10 mouse cellular contexts compared by ENCODE assay signal in genomic region chr15:100081478-100081998, GRCm38 (mm10). TPM values are rescaled to one million over a fixed set of nuclear protein-coding genes. Genes with fewer than 3 reads are reported as not detected.
A peak's percentile ranks its signal among the peaks of the same experiment; 100 is the strongest.
DNase-seq lines count a peak whose midpoint lies in the region; ATAC-seq lines count a peak whose summit lies in the region.
"Had no signal": no experiment of that assay in that cellular context is flagged by ENCODE, and none has a peak within 500 bp of the region (broad histone marks: within the 10 kb centered on the region; RNA-seq: fewer than 3 reads in every experiment).

No protein-coding gene starts in this region.

- 86% methylated on average over 6 of the region's 6 CpGs for WGBS in heart, embryonic 15.5 days
- WGBS in heart, embryonic 11.5 days (ENCODE audit: insufficient replicate concordance), result 83% methylated on average over 6 of the region's 6 CpGs
- WGBS in neural tube, embryonic 13.5 days, result 53% methylated on average over 6 of the region's 6 CpGs
- 35% methylated on average over 6 of the region's 6 CpGs for WGBS in hindbrain, embryonic 16.5 days
- 74% methylated on average over 6 of the region's 6 CpGs for WGBS in kidney, embryonic 14.5 days
- 74% methylated on average over 6 of the region's 6 CpGs for WGBS in kidney, embryonic 16.5 days

- no peak overlapping the region for H3K9ac ChIP-seq in heart, embryonic 15.5 days
- no peak overlapping the region for H3K9ac ChIP-seq in heart, embryonic 11.5 days (ENCODE audit: low read depth, low read length)
- no peak overlapping the region for H3K9ac ChIP-seq in neural tube, embryonic 13.5 days
- no peak overlapping the region for H3K9ac ChIP-seq in hindbrain, embryonic 16.5 days (ENCODE audit: low read depth, low read length)
- H3K9ac ChIP-seq in kidney, embryonic 14.5 days (ENCODE audit: low read depth, low read length), result no peak overlapping the region
- H3K9ac ChIP-seq in kidney, embryonic 16.5 days (replicated peaks; ENCODE audit: low read length), result no peak overlapping the region
- H3K9ac ChIP-seq: liver, embryonic 14.5 days; neural tube, embryonic 12.5 days had no signal

- DNase-seq in neural tube, embryonic 10.5 days (ENCODE audit: extremely low spot score, low spot score), result no peak
- DNase-seq in kidney, adult 9 months, result no peak

- H3K27me3 ChIP-seq in heart, embryonic 15.5 days, result no peaks in the 10 kb centered on the region
- H3K27me3 ChIP-seq in heart, embryonic 11.5 days (ENCODE audit: control insufficient read depth, insufficient read depth, low read length), result no peaks in the 10 kb centered on the region
- H3K27me3 ChIP-seq in neural tube, embryonic 13.5 days, result no peaks in the 10 kb centered on the region
- no peaks in the 10 kb centered on the region for H3K27me3 ChIP-seq in hindbrain, embryonic 16.5 days (replicated peaks; ENCODE audit: control insufficient read depth, insufficient read depth, low read length)
- no peaks in the 10 kb centered on the region for H3K27me3 ChIP-seq in kidney, embryonic 14.5 days (ENCODE audit: control insufficient read depth, insufficient read depth, low read length)
- H3K27me3 ChIP-seq in kidney, embryonic 16.5 days (ENCODE audit: insufficient read depth, low read length), result no peaks in the 10 kb centered on the region
- H3K27me3 ChIP-seq: neural tube, embryonic 12.5 days had no signal

- H3K4me1 ChIP-seq in heart, embryonic 15.5 days (replicated peaks), result peaks cover 33% of the 10 kb centered on the region
- peaks cover 20% of the 10 kb centered on the region for H3K4me1 ChIP-seq in heart, embryonic 11.5 days (ENCODE audit: control insufficient read depth, insufficient read depth, low read length)
- H3K4me1 ChIP-seq in neural tube, embryonic 13.5 days (replicated peaks), result peaks cover 33% of the 10 kb centered on the region
- H3K4me1 ChIP-seq in hindbrain, embryonic 16.5 days (ENCODE audit: control insufficient read depth, insufficient read depth, low read depth, low read length), result peaks cover 22% of the 10 kb centered on the region
- peaks cover 12% of the 10 kb centered on the region for H3K4me1 ChIP-seq in kidney, embryonic 14.5 days (ENCODE audit: control insufficient read depth, insufficient read depth, low read length)
- H3K4me1 ChIP-seq in kidney, embryonic 16.5 days (ENCODE audit: insufficient read depth, low read length), result peaks cover 13% of the 10 kb centered on the region

- no peaks in the 10 kb centered on the region for H3K36me3 ChIP-seq in heart, embryonic 15.5 days
- no peaks in the 10 kb centered on the region for H3K36me3 ChIP-seq in heart, embryonic 11.5 days (ENCODE audit: control insufficient read depth, insufficient read depth, low read length)
- no peaks in the 10 kb centered on the region for H3K36me3 ChIP-seq in neural tube, embryonic 13.5 days
- H3K36me3 ChIP-seq in hindbrain, embryonic 16.5 days (ENCODE audit: control insufficient read depth, insufficient read depth, low read length), result no peaks in the 10 kb centered on the region
- no peaks in the 10 kb centered on the region for H3K36me3 ChIP-seq in kidney, embryonic 14.5 days (ENCODE audit: control insufficient read depth, insufficient read depth, low read length)
- H3K36me3 ChIP-seq in kidney, embryonic 16.5 days (ENCODE audit: insufficient read depth, low read length), result no peaks in the 10 kb centered on the region
- H3K36me3 ChIP-seq: neural tube, embryonic 12.5 days had no signal

- H3K4me3 ChIP-seq in heart, embryonic 15.5 days, result no peak overlapping the region
- H3K4me3 ChIP-seq in heart, embryonic 11.5 days (ENCODE audit: low read depth, low read length), result no peak overlapping the region
- H3K4me3 ChIP-seq in neural tube, embryonic 13.5 days, result no peak overlapping the region
- no peak overlapping the region for H3K4me3 ChIP-seq in hindbrain, embryonic 16.5 days (ENCODE audit: low read length)
- H3K4me3 ChIP-seq in kidney, embryonic 14.5 days (ENCODE audit: low read length), result no peak overlapping the region
- no peak overlapping the region for H3K4me3 ChIP-seq in kidney, embryonic 16.5 days (ENCODE audit: low read length)
- H3K4me3 ChIP-seq: neural tube, embryonic 12.5 days had no signal

- H3K4me2 ChIP-seq in heart, embryonic 15.5 days, result no peak overlapping the region
- no peak overlapping the region for H3K4me2 ChIP-seq in heart, embryonic 11.5 days
- H3K4me2 ChIP-seq in neural tube, embryonic 13.5 days, result no peak overlapping the region
- H3K4me2 ChIP-seq in hindbrain, embryonic 16.5 days (ENCODE audit: low read length), result no peak overlapping the region
- H3K4me2 ChIP-seq in kidney, embryonic 14.5 days (replicated peaks; ENCODE audit: low read depth, low read length), result no peak overlapping the region
- no peak overlapping the region for H3K4me2 ChIP-seq in kidney, embryonic 16.5 days (replicated peaks; ENCODE audit: low read depth, low read length)
- H3K4me2 ChIP-seq: neural tube, embryonic 12.5 days had no signal

- H3K9me3 ChIP-seq in heart, embryonic 15.5 days (replicated peaks), result no peaks in the 10 kb centered on the region
- H3K9me3 ChIP-seq in heart, embryonic 11.5 days (replicated peaks; ENCODE audit: control insufficient read depth, low read length), result no peaks in the 10 kb centered on the region
- H3K9me3 ChIP-seq in neural tube, embryonic 13.5 days, result no peaks in the 10 kb centered on the region
- H3K9me3 ChIP-seq in hindbrain, embryonic 16.5 days (ENCODE audit: control insufficient read depth, low read length), result no peaks in the 10 kb centered on the region
- H3K9me3 ChIP-seq in kidney, embryonic 14.5 days (ENCODE audit: control insufficient read depth, low read length), result no peaks in the 10 kb centered on the region
- no peaks in the 10 kb centered on the region for H3K9me3 ChIP-seq in kidney, embryonic 16.5 days (ENCODE audit: low read length)
- H3K9me3 ChIP-seq: neural tube, embryonic 12.5 days had no signal

- H3K27ac ChIP-seq in heart, embryonic 15.5 days, result peak overlapping the region; percentile 43
- H3K27ac ChIP-seq in heart, embryonic 11.5 days (ENCODE audit: low read depth, low read length), result no peak overlapping the region
- peak overlapping the region; percentile 55 for H3K27ac ChIP-seq in neural tube, embryonic 13.5 days (replicated peaks)
- H3K27ac ChIP-seq in hindbrain, embryonic 16.5 days (ENCODE audit: low read depth, low read length), result peak overlapping the region; percentile 41
- H3K27ac ChIP-seq in kidney, embryonic 14.5 days (ENCODE audit: low read depth, low read length), result no peak overlapping the region
- H3K27ac ChIP-seq in kidney, embryonic 16.5 days (ENCODE audit: low read length), result no peak overlapping the region
- H3K27ac ChIP-seq: liver, embryonic 14.5 days; neural tube, embryonic 12.5 days had no signal

- ATAC-seq in heart, embryonic 15.5 days (replicated peaks; ENCODE audit: insufficient number of reproducible peaks, insufficient read depth, low FRiP score, low read depth), result no peak
- ATAC-seq in heart, embryonic 11.5 days (replicated peaks; ENCODE audit: insufficient number of reproducible peaks, low FRiP score, low TSS enrichment), result no peak
- 0 out of 2 replicates have a peak, but pooled peaks have one; percentile 38 for ATAC-seq in neural tube, embryonic 13.5 days (ENCODE audit: low read depth)
- peak; percentile 78 for ATAC-seq in hindbrain, embryonic 16.5 days
- no peak for ATAC-seq in kidney, embryonic 14.5 days (ENCODE audit: low FRiP score, low TSS enrichment)
- no peak for ATAC-seq in kidney, embryonic 16.5 days (ENCODE audit: low FRiP score, low TSS enrichment)

RNA-seq across cellular contexts. Expression of gene Dip2b, which starts 43.1 kb away (rescaled TPM):
- 11.4 and 13.7 TPM in 2 replicates for polyA plus RNA-seq in heart, embryonic 15.5 days (2015; fragmentation: Nextera tagmentation; extraction: Ambion mirVana)
- polyA plus RNA-seq in heart, embryonic 11.5 days (2014; fragmentation: Nextera tagmentation; extraction: Ambion mirVana), result 16.6 and 17.6 TPM in 2 replicates
- polyA plus RNA-seq in neural tube, embryonic 13.5 days (2015; fragmentation: Nextera tagmentation; extraction: Ambion mirVana), result 18.4 and 18.5 TPM in 2 replicates
- 12.4 and 16.4 TPM in 2 replicates for polyA plus RNA-seq in hindbrain, embryonic 16.5 days (2015; fragmentation: Nextera tagmentation; extraction: Ambion mirVana)
- 15.2 and 20.7 TPM in 2 replicates for polyA plus RNA-seq in kidney, embryonic 14.5 days (2014; fragmentation: Nextera tagmentation; extraction: Ambion mirVana)
- polyA plus RNA-seq in kidney, embryonic 16.5 days (2015; fragmentation: Nextera tagmentation; extraction: Ambion mirVana), result 8.8 and 11.0 TPM in 2 replicates

Comparison
In these comparisons a context has a peak if more than half of its experiments do, and no peak if none do; other contexts are left out.
1. H3K27ac ChIP-seq: peak in heart, embryonic 15.5 days (single experiment), neural tube, embryonic 13.5 days (single experiment) and hindbrain, embryonic 16.5 days (single experiment); none in heart, embryonic 11.5 days (single experiment), kidney, embryonic 14.5 days (single experiment) and kidney, embryonic 16.5 days (single experiment).
2. ATAC-seq: peak in neural tube, embryonic 13.5 days (single experiment) and hindbrain, embryonic 16.5 days (single experiment); none in heart, embryonic 15.5 days (single experiment), heart, embryonic 11.5 days (single experiment), kidney, embryonic 14.5 days (single experiment) and kidney, embryonic 16.5 days (single experiment).